Mouse (Mus musculus): ENCODE measurements around the gene Rcor2.

- TF ChIP-seq MAFK (IDR thresholded peaks at IDR 0.05; ENCODE audit: insufficient read depth, low read depth, low read length) (no peak), ZC3H11A (IDR thresholded peaks at IDR 0.05; ENCODE audit: borderline replicate concordance, low read depth, low read length) (no peak)
Measured at GRCm38 (mm10) chr19:7223488-7223887, 43.6 kb upstream of the Rcor2 start.

Measured in ES-E14 (cell line).